In the genomic region with DNA sequence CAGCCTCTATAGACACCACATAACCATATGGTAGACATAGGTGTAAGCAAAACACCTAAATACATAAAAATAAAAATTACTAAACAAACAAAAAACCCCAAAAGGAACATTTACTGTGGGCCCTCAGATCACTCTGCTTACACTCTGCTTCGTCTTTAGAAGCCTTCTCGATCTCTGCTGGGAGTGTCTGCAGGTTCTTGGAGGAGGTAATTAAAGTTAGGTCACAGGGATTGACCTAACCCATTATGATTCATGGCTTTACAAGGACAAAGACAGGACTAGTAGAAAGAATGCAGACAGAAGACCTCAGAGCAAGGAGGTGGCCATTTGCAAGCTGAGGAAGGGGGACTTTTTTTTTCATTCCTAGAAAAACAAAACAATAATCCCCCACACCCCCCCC, we compare ENCODE assay signal across 23 mouse cellular contexts. TPM values are rescaled to one million over a fixed set of nuclear protein-coding genes. Genes with fewer than 3 reads are reported as not detected.
A peak's percentile ranks its signal among the peaks of the same experiment; 100 is the strongest.
DNase-seq lines count a peak whose midpoint lies in the region; TF ChIP-seq lines count a peak whose summit lies in the region.
"Had no signal": no experiment of that assay in that cellular context is flagged by ENCODE, and none has a peak within 500 bp of the region (broad histone marks: within the 10 kb centered on the region; RNA-seq: fewer than 3 reads in every experiment).

No protein-coding gene starts in this region.

- peaks cover 0 to 4% of the 10 kb centered on the region in 2 experiments; a peak in 1 of 4 replicates for H3K4me1 ChIP-seq in ES-E14 (ENCODE audit: control insufficient read depth in 2 of 2, insufficient read depth in 2 of 2, low read length in 2 of 2, poor library complexity in 1 of 2)
- H3K4me1 ChIP-seq: embryonic facial prominence, embryonic 15.5 days; forebrain, embryonic 10.5 days had no signal

- no peaks in the 10 kb centered on the region for H3K9me3 ChIP-seq in ES-E14 (ENCODE audit: control insufficient read depth, insufficient read depth, low read depth, low read length)
- H3K9me3 ChIP-seq: embryonic facial prominence, embryonic 13.5 days; embryonic facial prominence, embryonic 15.5 days; forebrain, embryonic 10.5 days; forebrain, embryonic 12.5 days; forebrain, embryonic 15.5 days had no signal

- H3K4me3 ChIP-seq in ES-E14 (ENCODE audit: insufficient read depth in 1 of 2, low read depth in 1 of 2, low read length in 2 of 2, poor library complexity in 1 of 2, severe bottlenecking in 1 of 2), result peak overlapping the region in 1 of 2 experiments; percentile 4; a peak in 1 of 4 replicates
- no peak overlapping the region for H3K4me3 ChIP-seq in layer of hippocampus, adult 2 months
- H3K4me3 ChIP-seq: embryonic facial prominence, embryonic 13.5 days; embryonic facial prominence, embryonic 15.5 days; erythroblast, embryonic 14.5 days; forebrain, embryonic 10.5 days; forebrain, embryonic 12.5 days; forebrain, embryonic 15.5 days had no signal

- TF ChIP-seq CTCF in layer of hippocampus, adult 2 months (conservative IDR thresholded peaks at IDR 0.05), result no peak

- no peak overlapping the region for H3K27ac ChIP-seq in ES-E14 (ENCODE audit: insufficient read depth, low read depth, low read length, poor library complexity, severe bottlenecking)
- H3K27ac ChIP-seq in layer of hippocampus, adult 2 months, result no peak overlapping the region
- H3K27ac ChIP-seq: embryonic facial prominence, embryonic 13.5 days; embryonic facial prominence, embryonic 15.5 days; forebrain, embryonic 10.5 days; forebrain, embryonic 12.5 days; forebrain, embryonic 15.5 days had no signal

- H3K36me3 ChIP-seq in ES-E14 (ENCODE audit: control insufficient read depth, insufficient read depth, low read length, poor library complexity, severe bottlenecking), result no peaks in the 10 kb centered on the region
- H3K36me3 ChIP-seq: embryonic facial prominence, embryonic 13.5 days; embryonic facial prominence, embryonic 15.5 days; forebrain, embryonic 10.5 days; forebrain, embryonic 12.5 days; forebrain, embryonic 15.5 days had no signal

- in situ Hi-C loops in ES-E14 (cut with MboI; ENCODE audit: low sequenced_read_pairs in 2 of 2, unreplicated experiment in 2 of 2), result no loop called here

- no peak for DNase-seq in ES-E14 (ENCODE audit: low read depth, low spot score)
- DNase-seq in ZHBTc4 (ENCODE audit: low read depth, low spot score), result peak; percentile 84
- no peak for DNase-seq in layer of hippocampus, adult 2 months (ENCODE audit: low spot score in 2 of 2)
- no peak for DNase-seq in right cerebral cortex, postnatal 25 days
- no peak for DNase-seq in neural tube, embryonic 10.5 days (ENCODE audit: extremely low spot score, low spot score)
- DNase-seq: adrenal gland, postnatal 10 days; adrenal gland, postnatal 25 days; cerebellum, adult 11 months; cerebellum, adult 18-20 months; cerebellum, adult 8-10 months; cerebellum, adult 9-11 months; cerebellum, postnatal 14 days; cerebellum, postnatal 36 days; embryo, embryonic 11 days; forebrain, postnatal 0 days had no signal

- H3K9ac ChIP-seq in ES-E14 (ENCODE audit: insufficient read depth, low read depth, low read length, poor library complexity, severe bottlenecking), result no peak overlapping the region
- H3K9ac ChIP-seq: embryonic facial prominence, embryonic 13.5 days; embryonic facial prominence, embryonic 15.5 days; forebrain, embryonic 12.5 days; forebrain, embryonic 15.5 days; forebrain, postnatal 0 days had no signal

TF ChIP-seq in ES-E14, 5 proteins besides CTCF, POLR2A, EP300 and RAD21:
- TF ChIP-seq HCFC1 (IDR thresholded peaks at IDR 0.05; ENCODE audit: borderline replicate concordance, insufficient read depth, low read length) (no peak), ZNF384 (IDR thresholded peaks at IDR 0.05; ENCODE audit: low read depth, low read length) (0 out of 2 replicates have a peak, but pooled peaks have one; percentile 0), ZC3H11A (IDR thresholded peaks at IDR 0.05; ENCODE audit: borderline replicate concordance, low read depth, low read length) (no peak)

RNA-seq across cellular contexts. Expression of a gene that starts 6.4 kb away (rescaled TPM):
- 87.9 and 88.3 TPM in 2 replicates for total RNA-seq in ES-E14 (2012; rRNA removed)
- total RNA-seq in layer of hippocampus, adult 2 months (2021), result 10 to 100 TPM; 36.7 to 40.8 TPM

RNA-seq across cellular contexts. Expression of a gene that starts 33.5 kb away (rescaled TPM):
- total RNA-seq in ES-E14 (2012; rRNA removed), result 1.0 and 1.1 TPM in 2 replicates
- total RNA-seq in layer of hippocampus, adult 2 months (2021), result 1 to 10 TPM; 1.5 to 1.6 TPM
- total RNA-seq: common myeloid progenitor, adult 5-6 weeks; MEL had no signal
